Mouse (Mus musculus) megakaryocyte, embryonic 14.5 days (primary cell): ENCODE measurements around the gene Eea1.

ENCODE experiments used
- FLI1 ChIP-seq: IDR thresholded peaks from 2 replicates; pipeline ENCODE4 v1.6.1; 2012; ENCODE audit warnings: low read length, inconsistent platforms, mixed read lengths
- GATA1 ChIP-seq: IDR thresholded peaks from 3 replicates; pipeline ENCODE4 v1.6.1; 2012; ENCODE audit warnings: mixed read lengths, low read length, inconsistent platforms, borderline replicate concordance

GRCm38 (mm10) chr10:95971341-95971740 is 30.9 kb downstream of the Eea1 start:
- TF ChIP-seq GATA1 (no peak), FLI1 (no peak)
